Mouse (Mus musculus) liver, adult 2 months (tissue): ENCODE data around the gene Ulk4.

Experiments
- CTCF ChIP-seq: fragments of 200-500 bp; IDR thresholded peaks from 2 replicates; pipeline ENCODE4 v1.5.1; 2011; ENCODE audit warnings: low read depth, low read length, control low read depth
- POLR2A ChIP-seq: fragments of 200-500 bp; IDR thresholded peaks from 2 replicates; pipeline ENCODE4 v1.6.1; 2011; ENCODE audit warnings: low read length, control low read depth; ENCODE audit not compliant: insufficient read depth; ENCODE audit errors: extremely low read depth

- TF ChIP-seq POLR2A (no peak), CTCF (no peak)
These were observed 347.9 kb downstream of the Ulk4 start, which contains the start of gene Ctnnb1 for GRCm38 (mm10) chr9:120929081-120929480.
